Mouse (Mus musculus): Measurements from ENCODE around the gene Clec2g.

DNA sequence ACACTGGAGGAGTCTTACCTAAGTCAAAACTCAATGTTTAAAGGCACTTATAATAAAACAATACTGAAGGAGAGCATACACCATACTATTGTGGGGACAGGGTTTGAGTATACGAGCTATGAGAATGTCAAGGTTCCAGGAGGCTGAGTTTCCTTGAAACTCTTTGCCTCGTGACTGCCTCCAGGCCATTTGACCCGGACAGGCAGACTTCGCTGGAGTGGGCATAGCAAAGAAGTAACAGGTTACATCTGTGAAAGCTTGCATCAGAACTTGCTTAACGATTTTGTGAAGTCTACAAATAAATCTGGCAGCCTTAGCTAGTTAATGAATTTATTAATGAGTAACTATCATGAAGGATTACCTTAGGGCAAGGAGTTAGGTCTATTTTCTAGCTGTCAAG lies 60.6 kb downstream of the Clec2g start:
- TF ChIP-seq CTCF (IDR thresholded peaks at IDR 0.05; ENCODE audit: low read depth, low read length) = no peak
- TF ChIP-seq POLR2A (IDR thresholded peaks at IDR 0.05; ENCODE audit: borderline replicate concordance, low read depth, low read length) = no peak

Measured in bone marrow macrophage, adult 2 months (primary cell).